Comparison of ENCODE assay signal across 18 mouse cellular contexts in the genomic region with DNA sequence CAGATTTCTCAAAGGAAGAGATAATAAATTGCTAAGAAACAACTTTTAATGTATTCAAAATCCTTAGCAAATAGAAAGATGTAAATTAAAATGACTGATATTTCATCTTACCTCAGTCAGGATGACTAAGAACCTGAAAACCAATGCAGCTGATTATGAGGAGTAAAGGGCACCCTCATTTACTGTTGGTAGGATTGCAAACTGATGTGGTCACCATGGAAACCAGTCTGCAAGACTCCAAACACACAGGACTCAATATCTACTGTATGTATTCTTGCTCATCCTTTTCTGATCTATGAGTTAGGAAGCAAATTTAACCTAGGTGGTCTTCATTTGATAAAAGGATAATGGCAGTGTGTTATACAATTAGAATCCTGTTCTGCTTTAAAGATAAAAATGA.
"Had no signal": no experiment of that assay in that cellular context is flagged by ENCODE, and none has a peak within 500 bp of the region (broad histone marks: within the 10 kb centered on the region; RNA-seq: fewer than 3 reads in every experiment).

No protein-coding gene starts in this region.

- H3K27me3 ChIP-seq: limb, embryonic 12.5 days; limb, embryonic 15.5 days; liver, embryonic 15.5 days; lung, embryonic 15.5 days; megakaryocyte, embryonic 14.5 days; midbrain, embryonic 12.5 days had no signal

- H3K36me3 ChIP-seq: limb, embryonic 12.5 days; limb, embryonic 15.5 days; liver, embryonic 15.5 days; lung, embryonic 15.5 days; midbrain, embryonic 12.5 days had no signal

- H3K9ac ChIP-seq: limb, embryonic 12.5 days; limb, embryonic 15.5 days; liver, embryonic 15.5 days; lung, embryonic 15.5 days; midbrain, embryonic 12.5 days had no signal

- H3K4me1 ChIP-seq: limb, embryonic 15.5 days; liver, embryonic 15.5 days; lung, embryonic 15.5 days; megakaryocyte, embryonic 14.5 days; midbrain, embryonic 12.5 days had no signal

- H3K27ac ChIP-seq: limb, embryonic 15.5 days; liver, embryonic 15.5 days; lung, embryonic 15.5 days; midbrain, embryonic 12.5 days had no signal

- DNase-seq: kidney, adult 18-20 months; kidney, adult 9 months; kidney, postnatal 14 days; kidney, postnatal 4 days; left cerebral cortex, postnatal 4 days; lung, adult 18-20 months; lung, postnatal 10 days; lung, postnatal 36 days; thymus, adult 2 months; thymus, postnatal 14 days; thymus, postnatal 4 days had no signal

- H3K4me2 ChIP-seq: limb, embryonic 12.5 days; limb, embryonic 15.5 days; liver, embryonic 11.5 days; liver, embryonic 15.5 days; lung, embryonic 15.5 days; midbrain, embryonic 12.5 days had no signal

- H3K9me3 ChIP-seq: limb, embryonic 12.5 days; limb, embryonic 15.5 days; liver, embryonic 15.5 days; lung, embryonic 15.5 days; megakaryocyte, embryonic 14.5 days; midbrain, embryonic 12.5 days had no signal

- H3K4me3 ChIP-seq: limb, embryonic 12.5 days; limb, embryonic 15.5 days; liver, embryonic 15.5 days; lung, embryonic 15.5 days; megakaryocyte, embryonic 14.5 days; midbrain, embryonic 12.5 days had no signal
